Mouse (Mus musculus) cerebellum, adult 9-10 months (tissue): ENCODE results near the gene Focad.

Experiments
- DNase-seq: peaks from one replicate; pipeline ENCODE4 v3.0.0; 2022

The Focad gene

DNA sequence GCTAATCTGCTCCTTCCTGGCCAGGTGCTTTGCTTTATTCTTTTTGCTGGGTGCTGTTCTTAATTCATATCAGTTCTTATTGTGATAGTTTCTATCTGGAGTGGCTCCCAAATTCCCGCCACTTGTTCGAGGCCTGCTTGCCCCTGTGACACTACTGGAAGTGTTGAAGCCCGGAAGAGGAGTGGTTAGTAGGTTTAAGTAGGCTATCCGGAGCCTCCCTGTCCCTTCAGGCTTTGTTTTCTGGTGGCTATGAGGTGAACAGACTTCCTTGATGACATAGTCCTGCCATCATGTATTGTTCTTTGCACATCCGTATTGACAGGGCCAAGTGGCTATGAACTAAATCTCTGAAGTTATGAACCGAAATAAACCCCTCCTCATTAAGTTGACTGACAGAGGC is 123.9 kb downstream of the Focad start:
- no peak for DNase-seq

GRCm38 (mm10) chr4:88218797-88219196 is 124.4 kb downstream of the Focad start:
- no peak for DNase-seq

- DNase-seq = no peak
Observed at GRCm38 (mm10) chr4:88231375-88231774, 136.9 kb downstream of the Focad start.

DNA sequence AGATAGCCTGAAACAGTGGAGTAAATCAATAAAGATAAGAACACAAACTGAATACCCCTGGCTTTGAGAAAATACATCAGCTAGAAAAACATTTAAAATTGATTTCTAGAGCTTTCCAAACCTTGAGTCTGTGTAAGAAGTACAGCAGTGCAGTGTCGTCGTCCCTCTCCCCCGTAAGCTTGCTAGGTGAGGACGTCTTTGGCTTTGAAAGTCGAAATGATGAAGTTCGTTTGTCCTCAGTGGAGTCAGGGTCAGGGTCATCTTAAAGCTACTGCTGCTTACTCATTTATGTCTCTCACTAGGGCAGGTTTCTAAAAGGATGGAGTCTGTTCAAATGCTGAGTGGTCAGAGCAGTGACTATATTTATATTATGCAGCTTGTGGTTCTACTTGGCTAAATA is 141.5 kb downstream of the Focad start:
- DNase-seq = no peak

- no peak for DNase-seq
Observed at GRCm38 (mm10) chr4:88236926-88237756, 142.7 kb downstream of the Focad start.

- DNase-seq = no peak
Observed at GRCm38 (mm10) chr4:88238351-88238750, 143.9 kb downstream of the Focad start.

DNA sequence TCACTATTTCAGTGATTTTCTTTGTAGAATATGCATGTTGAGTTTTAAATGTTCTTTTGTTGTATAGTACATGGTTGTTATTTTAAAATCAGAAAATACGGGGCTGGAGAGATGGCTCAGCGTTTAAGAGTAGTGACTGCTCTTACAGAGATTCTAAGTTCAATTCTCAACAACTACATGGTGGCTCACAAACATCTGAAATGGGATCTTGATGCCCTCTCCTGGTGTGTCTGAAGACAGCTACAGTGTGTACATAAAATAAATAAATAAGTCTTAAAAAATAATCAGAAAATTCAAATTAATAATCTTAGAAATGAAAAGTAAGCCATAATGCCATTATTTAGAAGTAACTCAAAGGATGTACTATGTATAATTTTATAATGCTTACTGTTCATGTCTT is 149.4 kb downstream of the Focad start:
- DNase-seq = peak; percentile 17

GRCm38 (mm10) chr4:88245494-88245893 is 151.1 kb downstream of the Focad start:
- no peak for DNase-seq

- DNase-seq = no peak
Observed at GRCm38 (mm10) chr4:88261349-88261748, 166.9 kb downstream of the Focad start.

DNA sequence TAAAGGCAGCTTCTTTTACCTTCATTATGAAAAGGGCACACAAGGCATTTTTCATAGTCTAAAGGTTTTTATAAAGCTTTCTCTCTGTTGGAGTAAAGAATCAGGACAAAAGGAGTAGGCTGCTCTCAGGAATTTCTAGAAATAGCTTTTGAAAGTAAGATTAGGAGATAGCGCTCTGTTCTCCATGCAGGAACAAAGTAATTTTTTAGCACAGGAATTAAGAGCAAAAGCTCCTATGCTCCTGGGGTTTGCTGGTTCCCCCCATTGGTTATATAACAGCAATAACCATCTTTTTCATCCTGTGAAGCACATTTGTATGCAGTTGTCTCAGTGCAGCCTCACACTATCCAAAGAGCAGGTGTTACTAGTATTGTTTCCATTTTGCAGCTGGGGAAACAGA is 170.1 kb downstream of the Focad start:
- DNase-seq = no peak

- peak; percentile 77 for DNase-seq
Observed at GRCm38 (mm10) chr4:88270408-88271067, 176.1 kb downstream of the Focad start.

DNA sequence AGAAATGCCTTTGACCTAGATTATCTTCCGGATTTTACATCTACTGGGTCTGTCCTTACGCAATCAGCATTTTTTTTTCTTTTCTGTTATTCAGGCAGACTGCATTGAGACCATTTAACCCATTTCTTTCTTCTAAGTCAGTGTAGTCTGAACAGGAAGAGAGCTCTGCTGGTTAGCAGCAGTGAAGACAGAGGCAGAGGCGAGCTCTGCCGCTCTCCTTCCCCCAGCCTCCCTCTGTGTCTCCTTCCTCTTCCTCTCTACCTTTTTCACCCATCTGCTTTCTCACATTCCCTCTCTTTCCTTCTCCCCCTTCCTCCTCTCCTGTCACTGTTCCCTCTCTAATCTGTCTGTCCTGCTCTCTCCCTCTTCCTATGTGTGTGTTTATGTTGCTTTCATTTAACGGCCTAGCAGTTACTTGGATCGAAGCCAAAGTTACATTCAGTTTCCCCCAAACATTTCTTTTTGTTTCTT is 181.2 kb downstream of the Focad start:
- no peak for DNase-seq

DNA sequence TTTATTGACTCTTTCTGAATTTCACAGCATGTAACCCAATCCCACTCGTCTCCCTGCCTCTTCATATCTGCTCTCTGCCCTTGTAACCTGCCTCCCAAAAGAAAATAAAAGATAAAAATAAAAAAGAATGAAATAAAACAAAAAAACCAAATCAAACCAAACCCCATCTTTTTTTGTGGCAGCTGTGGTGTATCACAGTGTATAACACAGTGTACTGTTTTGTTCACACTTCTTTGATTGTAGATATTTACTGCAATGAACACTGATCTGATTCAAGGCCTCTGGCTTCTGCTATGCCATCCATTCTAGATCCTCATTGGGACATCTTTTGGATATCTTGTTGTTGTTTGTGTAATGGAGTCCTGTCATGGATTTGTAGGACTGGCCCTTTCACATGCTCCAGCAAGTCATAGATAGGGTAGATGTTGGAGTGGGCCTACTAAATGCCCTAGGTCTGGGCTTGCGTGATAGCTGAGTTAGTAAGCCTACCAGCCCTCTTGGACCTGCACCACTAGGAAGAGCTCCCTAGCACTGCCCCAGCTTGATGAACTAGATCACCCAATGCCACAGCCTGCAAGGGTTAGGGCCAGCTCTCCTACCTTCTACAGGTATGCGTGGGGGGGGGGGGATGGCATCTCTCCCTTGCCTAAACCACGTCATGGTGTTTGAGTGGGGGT is 181.8 kb downstream of the Focad start:
- no peak for DNase-seq

DNA sequence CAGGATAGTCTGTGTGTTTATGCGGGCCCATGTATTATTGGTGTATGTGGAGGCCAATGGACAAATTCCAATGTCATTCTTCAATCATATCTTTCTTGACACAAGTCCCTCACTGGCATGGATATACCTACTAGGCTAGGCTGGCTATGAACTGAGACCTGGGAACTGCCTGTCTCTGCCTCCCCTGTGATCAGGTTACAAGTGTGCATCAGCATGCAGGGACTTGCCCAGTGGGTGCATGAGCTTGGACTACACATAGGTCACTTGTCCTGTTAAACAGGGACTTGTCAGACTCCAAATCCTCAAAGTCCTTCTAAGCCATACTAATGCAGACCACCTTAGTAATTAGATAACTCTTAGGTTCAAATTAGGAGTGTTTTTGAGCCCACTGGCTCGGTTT is 184.1 kb downstream of the Focad start:
- no peak for DNase-seq

DNA sequence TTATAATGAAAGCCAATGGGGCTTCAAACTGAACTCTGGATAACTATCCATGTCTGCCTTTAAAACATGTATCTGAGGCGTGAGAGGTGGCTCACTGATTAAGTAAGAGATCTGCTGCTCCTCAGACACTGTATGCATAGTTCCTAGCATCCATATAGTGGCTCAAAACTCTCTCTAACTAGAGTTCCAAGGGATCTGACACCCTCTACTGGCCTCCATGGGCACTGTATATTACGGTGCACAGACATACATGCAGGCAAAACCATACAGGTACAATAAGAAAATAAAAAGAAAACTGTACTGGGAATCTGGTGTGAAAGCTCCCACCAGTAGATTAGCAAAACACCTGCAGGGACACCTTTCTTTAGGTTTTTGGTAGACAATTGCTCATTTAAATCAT is 186.1 kb downstream of the Focad start:
- DNase-seq = no peak

- no peak for DNase-seq
Observed at GRCm38 (mm10) chr4:88295537-88295936, 201.1 kb downstream of the Focad start.

GRCm38 (mm10) chr4:88299551-88299950 is 205.1 kb downstream of the Focad start:
- no peak for DNase-seq

- DNase-seq = no peak
Observed at GRCm38 (mm10) chr4:88300832-88301621, 206.6 kb downstream of the Focad start.

DNA sequence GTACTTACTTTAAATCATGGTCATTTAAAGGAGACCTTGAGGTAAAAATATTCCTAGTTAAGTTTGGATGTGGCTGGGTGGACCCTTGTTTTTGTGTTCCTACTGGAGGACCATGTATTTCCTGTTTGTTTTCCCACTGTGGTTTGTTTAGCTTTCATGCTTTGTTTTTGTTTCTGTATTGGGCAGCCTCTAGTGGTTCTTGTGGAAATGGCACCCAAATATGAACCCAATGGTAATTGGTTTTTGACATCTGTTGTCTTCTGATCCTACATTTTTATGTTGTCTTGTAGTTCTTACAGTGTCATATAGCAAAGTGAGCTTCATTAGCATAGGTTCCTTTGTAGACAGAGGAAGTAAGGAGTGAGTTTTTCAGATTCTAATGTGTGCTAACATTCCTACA is 207.9 kb downstream of the Focad start:
- DNase-seq = peak; percentile 66

GRCm38 (mm10) chr4:88307691-88308090 is 213.3 kb downstream of the Focad start:
- DNase-seq = no peak

DNA sequence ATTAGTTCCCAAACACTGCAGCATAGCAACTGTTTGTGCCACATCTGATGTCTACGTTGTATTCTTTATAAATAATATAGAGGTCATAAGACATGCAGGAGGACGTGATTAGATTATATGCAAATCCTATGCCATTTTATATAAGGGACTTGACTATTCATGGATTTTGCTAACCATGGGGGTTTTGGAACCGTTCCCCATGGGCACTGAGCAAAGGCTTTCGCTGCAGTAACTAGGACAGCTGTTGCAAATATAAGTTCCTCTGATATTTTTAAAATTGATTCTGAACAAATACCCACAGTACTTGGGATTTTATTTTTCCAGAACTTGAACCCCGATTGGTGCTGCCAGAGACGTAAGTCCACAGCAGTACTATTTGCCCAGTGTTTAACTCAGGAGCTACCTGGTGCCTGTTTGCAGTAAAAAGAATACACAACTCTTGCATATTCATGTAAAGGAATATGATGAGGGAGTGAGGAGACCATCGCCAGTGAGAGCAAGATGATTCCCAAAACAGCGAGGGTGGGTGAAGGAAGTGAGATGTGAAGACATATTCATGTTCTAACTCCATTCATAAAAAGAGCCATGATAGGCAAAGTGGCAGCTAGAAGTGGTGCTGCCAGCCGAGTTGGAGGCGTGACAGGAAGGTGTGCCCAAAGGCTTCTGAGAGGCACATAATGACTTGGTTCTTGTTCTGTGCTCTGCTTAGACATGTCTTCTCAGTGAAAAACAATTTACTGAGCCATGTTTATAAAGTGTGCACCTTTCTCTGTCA is 214.1 kb downstream of the Focad start:
- DNase-seq = no peak

DNA sequence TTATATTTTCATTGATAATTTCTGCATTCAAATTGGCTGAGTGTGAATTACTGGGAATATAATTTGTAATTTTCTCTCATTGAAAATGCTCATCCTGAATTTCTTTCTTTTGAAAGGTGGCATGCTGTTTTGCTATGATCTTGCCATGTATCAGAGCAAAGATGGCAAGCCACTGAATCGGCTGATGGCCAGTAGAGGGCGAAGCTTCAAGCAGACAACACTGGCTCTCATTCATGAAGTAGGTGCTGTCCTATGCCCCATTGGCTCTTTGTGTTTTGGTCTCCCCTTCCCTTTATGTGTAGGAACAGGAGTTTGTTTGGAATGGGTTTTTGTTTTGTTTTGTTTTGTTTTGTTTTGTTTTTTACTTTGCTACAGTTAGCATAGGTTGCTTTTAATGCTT is 215.2 kb downstream of the Focad start:
- DNase-seq = peak; percentile 19
